Mouse (Mus musculus) monocyte, adult 5-6 weeks (primary cell): ENCODE data around the gene Tmco3. TPM values are rescaled to one million over a fixed set of nuclear protein-coding genes. Genes with fewer than 3 reads are reported as not detected.

Experiments used
- ATAC-seq: fragments of 153-309, 156-312 bp; replicated peaks from 2 replicates; pipeline ENCODE4 v1.8.0; 2017; ENCODE audit warnings: mild to moderate bottlenecking; ENCODE audit not compliant: low TSS enrichment, insufficient number of reproducible peaks, severe bottlenecking, poor library complexity, low FRiP score
- total RNA-seq: library from RNA; stranded (forward); fragments of 200-1000, 200-491, 200-594 nt; gene quantifications from 3 replicates; pipeline ENCODE4 v1.2.3, GENCODE M21; 2017

Tmco3 gene
- total RNA-seq, 1 experiment from 2014 or later = 9.7 TPM

DNA sequence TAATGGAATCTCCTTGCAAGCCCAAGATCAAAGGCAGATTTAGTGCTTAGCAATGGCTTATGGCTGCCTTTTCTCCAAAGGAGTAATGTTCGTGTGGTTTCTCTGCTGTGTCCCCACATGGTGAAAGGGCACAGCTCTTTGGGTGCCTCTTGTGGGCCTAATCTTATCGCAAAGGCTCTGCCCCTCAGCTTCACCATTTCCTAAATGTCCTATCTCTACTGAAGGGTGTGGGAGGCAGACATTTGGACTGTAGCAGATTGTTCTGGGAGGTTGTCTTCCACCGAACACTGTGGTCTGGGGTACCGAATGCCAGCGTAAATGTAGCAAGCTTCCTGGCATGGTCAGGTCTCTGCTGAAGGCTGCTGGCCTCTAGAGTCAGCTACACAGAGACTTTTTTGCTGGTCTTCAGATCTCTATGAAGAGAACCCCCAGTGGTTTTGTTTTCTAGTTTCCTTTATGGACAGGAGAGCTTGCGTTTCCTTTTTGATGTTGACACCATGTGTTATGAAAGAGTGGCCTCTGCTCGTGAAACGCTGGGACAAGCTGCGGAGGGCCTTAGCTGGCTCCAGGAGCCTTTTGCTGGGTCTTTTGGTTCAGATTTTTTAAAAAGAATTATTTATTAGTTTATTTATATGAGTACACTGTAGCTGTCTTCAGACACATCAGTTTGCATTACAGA lies 65.3 kb downstream of the Tmco3 start:
- ATAC-seq = no peak

DNA sequence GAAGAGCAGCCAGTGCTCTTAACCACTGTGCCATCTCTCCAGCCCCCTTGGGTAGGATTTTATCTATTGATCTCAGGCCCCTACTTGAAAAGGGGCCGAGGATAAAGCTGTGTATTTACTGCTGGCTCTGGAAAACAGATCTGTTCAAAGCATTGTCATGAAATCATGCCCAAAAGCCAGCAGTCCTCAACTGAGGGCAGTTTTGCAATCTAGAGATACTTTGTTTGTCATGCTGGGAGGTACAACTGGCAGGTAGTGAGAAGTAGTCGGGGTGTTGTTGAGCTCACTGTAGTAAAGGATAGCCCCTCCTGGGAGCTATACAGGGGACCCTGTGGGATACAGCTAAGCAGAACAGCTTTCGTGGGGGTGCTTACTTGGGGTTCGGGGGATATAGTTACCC lies 65.9 kb downstream of the Tmco3 start:
- no peak for ATAC-seq

DNA sequence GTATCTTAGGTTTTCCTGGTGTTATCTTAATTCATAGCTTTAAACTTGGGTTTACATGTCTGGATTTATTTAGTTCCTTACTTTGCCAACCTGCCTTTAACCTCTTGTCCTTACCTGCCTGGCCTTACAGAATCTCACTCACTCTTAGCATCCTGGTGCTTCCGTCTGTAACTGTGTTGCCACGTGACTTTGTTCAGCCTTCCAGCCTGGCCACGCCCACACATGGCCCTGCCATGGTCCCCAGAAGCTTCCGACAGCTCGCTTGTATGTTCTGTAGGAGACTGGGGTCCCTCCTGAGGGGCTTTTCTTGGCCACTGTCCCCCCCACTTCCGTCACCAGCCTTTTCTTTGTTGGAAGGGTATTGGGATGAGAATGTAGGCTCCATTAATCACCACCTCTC lies 68.2 kb downstream of the Tmco3 start:
- ATAC-seq = no peak

DNA sequence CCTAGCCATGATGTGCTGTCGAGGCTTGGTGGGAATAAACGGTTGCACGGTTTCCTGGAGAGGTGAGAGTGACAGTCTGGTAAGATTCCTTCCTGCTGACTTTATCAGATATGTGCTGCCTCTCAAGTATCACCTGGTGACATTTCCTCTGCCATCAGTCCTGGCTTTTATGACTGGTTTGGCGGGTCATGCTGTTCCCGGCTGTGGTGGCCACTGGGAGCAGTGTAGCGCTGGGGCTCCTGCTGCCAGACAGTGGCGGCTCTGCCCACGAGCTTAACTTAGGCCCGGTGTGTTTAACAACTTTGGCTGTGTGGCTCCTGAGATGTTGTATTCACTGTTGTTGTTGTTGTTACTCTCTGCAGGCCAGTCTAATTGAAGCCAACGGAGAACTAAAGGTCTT lies 68.7 kb downstream of the Tmco3 start:
- ATAC-seq = no peak

DNA sequence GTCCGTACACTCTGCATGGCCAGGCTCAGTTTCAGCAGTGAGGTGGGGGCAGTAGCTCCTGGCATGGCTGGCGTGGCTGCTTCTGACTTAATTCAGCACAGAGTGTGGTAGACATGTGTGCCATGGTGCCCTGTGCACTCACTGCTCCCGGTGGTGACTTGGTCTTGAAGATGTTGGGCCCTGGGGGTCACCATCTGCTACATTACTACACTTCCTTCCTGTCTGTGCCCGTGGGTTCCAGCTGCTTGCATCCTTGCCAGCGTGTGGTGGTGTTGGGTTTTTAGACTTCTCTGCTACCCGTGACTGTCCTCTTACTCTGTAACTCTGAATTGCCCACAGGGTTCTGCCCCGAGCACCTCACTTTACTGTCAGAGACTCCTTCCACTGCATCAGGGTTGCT lies 72.2 kb downstream of the Tmco3 start:
- ATAC-seq = no peak

DNA sequence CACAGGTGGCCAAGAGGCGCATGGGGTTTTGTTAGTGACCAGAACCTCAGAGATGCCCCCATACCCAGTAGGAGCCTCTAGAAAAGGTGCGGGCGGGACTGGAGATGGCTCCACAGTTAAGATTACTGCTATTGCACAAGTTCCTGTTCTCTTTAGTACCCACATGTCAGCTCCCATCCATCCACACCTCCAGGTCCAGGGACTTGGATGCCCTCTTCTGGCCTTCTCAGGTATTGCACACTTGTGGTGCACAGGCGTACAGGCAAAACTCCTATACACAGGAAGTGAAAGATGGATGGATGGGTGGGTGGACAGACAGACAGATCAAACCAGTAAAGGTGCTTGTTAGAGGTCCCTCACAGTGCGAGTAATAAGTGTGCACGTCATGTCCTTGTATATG lies 73.9 kb downstream of the Tmco3 start:
- no peak for ATAC-seq

Other genes starting within 250 kb of the Tmco3 start
- 0.68 TPM in 1 of 3 replicates, not detected in the others for gene Proz, start 227.3 kb upstream of the Tmco3 start, total RNA-seq
- 20.6 to 37.0 TPM (median 28.1 TPM) in 3 replicates for gene Pcid2, start 182.7 kb upstream of the Tmco3 start, total RNA-seq
- 46.1 to 54.5 TPM (median 48.9 TPM) in 3 replicates for gene Cul4a, start 182.6 kb upstream of the Tmco3 start, total RNA-seq
- 344 to 634 TPM (median 510 TPM) in 3 replicates for gene Lamp1, start 129.0 kb upstream of the Tmco3 start, total RNA-seq
- 0.57 to 0.85 TPM in 2 of 3 replicates, not detected in the other for gene Grtp1, start 87.6 kb upstream of the Tmco3 start, total RNA-seq
- not detected in 3 replicates for gene Adprhl1, start 34.0 kb upstream of the Tmco3 start, total RNA-seq
- gene Dcun1d2, start 59 bp upstream of the Tmco3 start, total RNA-seq = 13.0 to 26.2 TPM (median 21.2 TPM) in 3 replicates
- 14.2 to 20.1 TPM (median 16.1 TPM) in 3 replicates for gene Tfdp1, start 50.6 kb downstream of the Tmco3 start, total RNA-seq
- not detected in 3 replicates for gene Atp4b, start 108.6 kb downstream of the Tmco3 start, total RNA-seq
- gene Grk1, start 116.9 kb downstream of the Tmco3 start, total RNA-seq = not detected in 3 replicates
- gene Tmem255b, start 147.0 kb downstream of the Tmco3 start, total RNA-seq = not detected in 3 replicates
- 0.29 TPM in 1 of 3 replicates, not detected in the others for gene Gas6, start 206.3 kb downstream of the Tmco3 start, total RNA-seq